ENCODE assay signal across 11 mouse cellular contexts in the genomic region with DNA sequence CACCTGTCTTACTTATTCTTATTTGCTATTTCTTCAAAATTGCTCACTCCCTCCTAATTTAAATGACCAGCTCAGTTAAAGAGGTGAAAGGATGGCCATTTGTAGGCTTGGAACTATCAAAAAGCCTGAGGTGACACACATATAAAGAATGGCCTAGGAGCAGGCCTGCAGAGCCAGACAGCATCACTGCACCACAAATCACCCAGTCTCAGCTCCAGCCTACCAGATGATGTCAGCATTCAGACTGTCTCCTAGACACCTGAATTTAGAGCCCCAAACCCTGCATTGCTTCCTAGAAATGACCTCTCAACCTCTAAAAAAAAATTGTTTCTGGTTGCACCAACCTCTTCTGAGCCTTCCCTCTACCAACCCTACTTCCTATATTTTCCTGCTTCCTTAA.
DNase-seq lines count a peak whose midpoint lies in the region; ATAC-seq lines count a peak whose summit lies in the region.
"Had no signal": no experiment of that assay in that cellular context is flagged by ENCODE, and none has a peak within 500 bp of the region (broad histone marks: within the 10 kb centered on the region; RNA-seq: fewer than 3 reads in every experiment).

No protein-coding gene starts in this region.

- H3K4me1 ChIP-seq in embryonic facial prominence, embryonic 11.5 days (ENCODE audit: control insufficient read depth, insufficient read depth, low read length) = no peaks in the 10 kb centered on the region
- H3K4me1 ChIP-seq in hindbrain, embryonic 13.5 days (replicated peaks) = no peaks in the 10 kb centered on the region
- H3K4me1 ChIP-seq in neural tube, embryonic 12.5 days = no peaks in the 10 kb centered on the region

- ATAC-seq in embryonic facial prominence, embryonic 11.5 days (replicated peaks; ENCODE audit: insufficient number of reproducible peaks, low FRiP score, low TSS enrichment, low read depth) = no peak
- peak; percentile 54 for ATAC-seq in hindbrain, embryonic 13.5 days (ENCODE audit: low FRiP score)
- ATAC-seq in neural tube, embryonic 12.5 days (ENCODE audit: low FRiP score, low read depth) = peak; percentile 52; the same call in 1 of the 2 replicates
- ATAC-seq: liver, postnatal 0 days had no signal

- H3K9ac ChIP-seq in embryonic facial prominence, embryonic 11.5 days (replicated peaks; ENCODE audit: low read length) = no peak overlapping the region
- peak overlapping the region; percentile 65 for H3K9ac ChIP-seq in hindbrain, embryonic 13.5 days
- H3K9ac ChIP-seq in neural tube, embryonic 12.5 days = peak overlapping the region; percentile 33; the same call in 1 of the 2 replicates
- H3K9ac ChIP-seq: liver, postnatal 0 days had no signal

- no peaks in the 10 kb centered on the region for H3K36me3 ChIP-seq in embryonic facial prominence, embryonic 11.5 days (replicated peaks; ENCODE audit: control insufficient read depth, insufficient read depth, low read depth, low read length)
- H3K36me3 ChIP-seq in hindbrain, embryonic 13.5 days = peaks cover 18% of the 10 kb centered on the region
- H3K36me3 ChIP-seq in neural tube, embryonic 12.5 days = peaks cover 1% of the 10 kb centered on the region; the same call in 1 of the 2 replicates

- H3K9me3 ChIP-seq in embryonic facial prominence, embryonic 11.5 days (replicated peaks; ENCODE audit: control insufficient read depth, low read length) = no peaks in the 10 kb centered on the region
- H3K9me3 ChIP-seq in hindbrain, embryonic 13.5 days = no peaks in the 10 kb centered on the region
- no peaks in the 10 kb centered on the region for H3K9me3 ChIP-seq in neural tube, embryonic 12.5 days

- H3K27ac ChIP-seq in embryonic facial prominence, embryonic 11.5 days (replicated peaks; ENCODE audit: low read depth, low read length) = no peak overlapping the region
- H3K27ac ChIP-seq in hindbrain, embryonic 13.5 days = peak overlapping the region; percentile 92
- H3K27ac ChIP-seq in neural tube, embryonic 12.5 days = no peak overlapping the region
- H3K27ac ChIP-seq: heart, adult 2 months had no signal

- intact Hi-C loops in left cerebral cortex, postnatal 14 days (cut with DNase I) = no loop called here
- intact Hi-C loops in gastrocnemius, postnatal 36 days (cut with DNase I) = no loop called here

- H3K4me3 ChIP-seq in embryonic facial prominence, embryonic 11.5 days (ENCODE audit: low read depth, low read length) = peak overlapping the region; percentile 18
- H3K4me3 ChIP-seq in hindbrain, embryonic 13.5 days = peak overlapping the region; percentile 39
- peak overlapping the region; percentile 27 for H3K4me3 ChIP-seq in neural tube, embryonic 12.5 days
- H3K4me3 ChIP-seq: heart, adult 2 months had no signal

- no peaks in the 10 kb centered on the region for H3K27me3 ChIP-seq in embryonic facial prominence, embryonic 11.5 days (ENCODE audit: control insufficient read depth, insufficient read depth, low read length)
- peaks cover 26% of the 10 kb centered on the region for H3K27me3 ChIP-seq in hindbrain, embryonic 13.5 days
- no peaks in the 10 kb centered on the region for H3K27me3 ChIP-seq in neural tube, embryonic 12.5 days (replicated peaks)

- peak; percentile 5 for DNase-seq in layer of hippocampus, adult 9-11 months
- DNase-seq in layer of hippocampus, adult 9-10 months (ENCODE audit: low spot score) = no peak
- DNase-seq in embryonic facial prominence, embryonic 11.5 days (ENCODE audit: low spot score) = no peak
- DNase-seq in spleen, postnatal 4 days (ENCODE audit: low spot score in 2 of 2) = no peak
- DNase-seq in left cerebral cortex, postnatal 14 days (ENCODE audit: low spot score in 2 of 2) = no peak
- no peak for DNase-seq in gastrocnemius, postnatal 36 days
- DNase-seq: adrenal gland, postnatal 14 days; heart, adult 2 months; liver, postnatal 0 days had no signal

- peak overlapping the region; percentile 23; the same call in 1 of the 2 replicates for H3K4me2 ChIP-seq in embryonic facial prominence, embryonic 11.5 days (ENCODE audit: low read depth, low read length)
- H3K4me2 ChIP-seq in hindbrain, embryonic 13.5 days = peak overlapping the region; percentile 54
- H3K4me2 ChIP-seq in neural tube, embryonic 12.5 days (replicated peaks) = peak overlapping the region; percentile 53
